In the genomic region with DNA sequence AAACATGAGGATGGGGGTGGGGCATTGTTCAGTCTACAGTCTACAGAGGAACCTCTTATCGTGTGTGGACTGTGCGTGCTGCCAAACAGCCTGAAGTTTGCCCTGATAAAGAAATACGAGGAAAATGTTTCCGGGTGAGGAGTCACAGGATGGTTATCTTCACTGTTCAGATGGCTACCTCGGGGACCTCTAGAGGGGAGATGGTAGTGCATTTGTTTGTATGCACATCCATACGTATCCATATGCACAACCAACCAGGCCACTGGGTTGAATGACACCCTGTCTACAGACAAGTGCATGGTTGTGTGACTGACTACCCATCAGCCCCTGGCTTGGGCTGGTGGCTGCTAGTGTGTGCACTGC, we compare ENCODE assay signal across 13 mouse cellular contexts. TPM values are rescaled to one million over a fixed set of nuclear protein-coding genes. Genes with fewer than 3 reads are reported as not detected.
DNase-seq lines count a peak whose midpoint lies in the region; ATAC-seq and TF ChIP-seq lines count a peak whose summit lies in the region.
"Had no signal": no experiment of that assay in that cellular context is flagged by ENCODE, and none has a peak within 500 bp of the region (broad histone marks: within the 10 kb centered on the region; RNA-seq: fewer than 3 reads in every experiment).

No protein-coding gene starts in this region.

- no peak overlapping the region for H3K4me3 ChIP-seq in lung, postnatal 0 days (ENCODE audit: low read depth, low read length)
- H3K4me3 ChIP-seq in embryonic facial prominence, embryonic 10.5 days, result no peak overlapping the region
- H3K4me3 ChIP-seq in liver, adult 2 months (ENCODE audit: insufficient read depth, low read depth, low read length), result no peak overlapping the region
- H3K4me3 ChIP-seq in stomach, embryonic 16.5 days (replicated peaks; ENCODE audit: low read length), result no peak overlapping the region
- H3K4me3 ChIP-seq: embryonic facial prominence, embryonic 12.5 days; hindbrain, embryonic 10.5 days; lung, embryonic 15.5 days had no signal

- 0 out of 2 replicates have a peak, but pooled peaks have one; percentile 55 for ATAC-seq in lung, postnatal 0 days
- peak; percentile 71 for ATAC-seq in stomach, embryonic 16.5 days (ENCODE audit: insufficient read depth, low FRiP score)
- ATAC-seq: forebrain, postnatal 0 days had no signal

- TF ChIP-seq POLR2A in liver, adult 2 months (IDR thresholded peaks at IDR 0.05; ENCODE audit: extremely low read depth, insufficient read depth, low read length), result no peak

- no peaks in the 10 kb centered on the region for H3K9me3 ChIP-seq in lung, postnatal 0 days (ENCODE audit: low read length)
- no peaks in the 10 kb centered on the region for H3K9me3 ChIP-seq in embryonic facial prominence, embryonic 10.5 days
- no peaks in the 10 kb centered on the region for H3K9me3 ChIP-seq in stomach, embryonic 16.5 days (replicated peaks; ENCODE audit: control insufficient read depth, low read length)
- H3K9me3 ChIP-seq: embryonic facial prominence, embryonic 12.5 days; hindbrain, embryonic 10.5 days; lung, embryonic 15.5 days had no signal

- DNase-seq in lung, postnatal 0 days (ENCODE audit: low spot score), result no peak
- DNase-seq in lung, postnatal 4 days, result no peak
- DNase-seq in embryonic facial prominence, embryonic 10.5 days (ENCODE audit: low spot score), result no peak
- peak; percentile 6 for DNase-seq in liver, adult 2 months (ENCODE audit: extremely low read depth, low read depth, low spot score)
- no peak for DNase-seq in cerebellum, adult 11 months
- no peak for DNase-seq in gastrocnemius, adult 8-10 months (ENCODE audit: low spot score in 2 of 2)
- DNase-seq: adrenal gland, postnatal 10 days; cerebellum, adult 11-12 months; forebrain, postnatal 0 days had no signal

- H3K4me2 ChIP-seq in lung, postnatal 0 days (replicated peaks; ENCODE audit: low read depth, low read length), result no peak overlapping the region
- no peak overlapping the region for H3K4me2 ChIP-seq in stomach, embryonic 16.5 days (ENCODE audit: low read depth, low read length)
- H3K4me2 ChIP-seq: embryonic facial prominence, embryonic 12.5 days; lung, embryonic 15.5 days had no signal

- no peak overlapping the region for H3K9ac ChIP-seq in lung, postnatal 0 days (replicated peaks; ENCODE audit: low read depth)
- no peak overlapping the region for H3K9ac ChIP-seq in liver, adult 2 months (ENCODE audit: low read depth, low read length)
- no peak overlapping the region for H3K9ac ChIP-seq in stomach, embryonic 16.5 days (ENCODE audit: low read length)
- H3K9ac ChIP-seq: embryonic facial prominence, embryonic 12.5 days; forebrain, postnatal 0 days; lung, embryonic 15.5 days had no signal

- no peak overlapping the region for H3K27ac ChIP-seq in lung, postnatal 0 days (ENCODE audit: low read length)
- H3K27ac ChIP-seq in embryonic facial prominence, embryonic 10.5 days (replicated peaks), result 0 out of 2 replicates have a peak overlapping the region, but pooled peaks have one; percentile 24
- no peak overlapping the region for H3K27ac ChIP-seq in liver, adult 2 months (replicated peaks; ENCODE audit: insufficient read depth, low read depth, low read length)
- peak overlapping the region; percentile 79 for H3K27ac ChIP-seq in stomach, embryonic 16.5 days (ENCODE audit: low read length)
- H3K27ac ChIP-seq: embryonic facial prominence, embryonic 12.5 days; hindbrain, embryonic 10.5 days had no signal

- peaks cover 11% of the 10 kb centered on the region; the same call in 1 of the 2 replicates for H3K36me3 ChIP-seq in lung, postnatal 0 days (ENCODE audit: insufficient read depth, low read length)
- peaks cover 18% of the 10 kb centered on the region for H3K36me3 ChIP-seq in embryonic facial prominence, embryonic 10.5 days (replicated peaks)
- peaks cover 12% of the 10 kb centered on the region for H3K36me3 ChIP-seq in liver, adult 2 months (ENCODE audit: control insufficient read depth, insufficient read depth, low read length)
- H3K36me3 ChIP-seq in stomach, embryonic 16.5 days (ENCODE audit: control insufficient read depth, insufficient read depth, low read length), result 0 out of 2 replicates have a peak, but pooled peaks cover 4% of the 10 kb centered on the region

- 50% methylated on average over 6 of the region's 6 CpGs for WGBS in lung, postnatal 0 days
- 88% methylated on average over 6 of the region's 6 CpGs for WGBS in embryonic facial prominence, embryonic 10.5 days
- 43% methylated on average over 6 of the region's 6 CpGs for WGBS in liver, adult 2 months
- whole genome bisulfite sequencing in stomach, embryonic 16.5 days, result 59% methylated on average over 6 of the region's 6 CpGs

- no peaks in the 10 kb centered on the region for H3K4me1 ChIP-seq in lung, postnatal 0 days (ENCODE audit: insufficient read depth, low read depth, low read length)
- H3K4me1 ChIP-seq in embryonic facial prominence, embryonic 10.5 days, result peaks cover 19% of the 10 kb centered on the region
- H3K4me1 ChIP-seq in liver, adult 2 months (ENCODE audit: control insufficient read depth, insufficient read depth, low read length), result no peaks in the 10 kb centered on the region
- peaks cover 16% of the 10 kb centered on the region for H3K4me1 ChIP-seq in stomach, embryonic 16.5 days (ENCODE audit: control insufficient read depth, insufficient read depth, low read length)
- H3K4me1 ChIP-seq: lung, embryonic 15.5 days had no signal

- H3K27me3 ChIP-seq in lung, postnatal 0 days (replicated peaks; ENCODE audit: insufficient read depth, low read length), result no peaks in the 10 kb centered on the region
- H3K27me3 ChIP-seq in embryonic facial prominence, embryonic 10.5 days (replicated peaks; ENCODE audit: low read depth, poor library complexity, severe bottlenecking), result no peaks in the 10 kb centered on the region
- H3K27me3 ChIP-seq in liver, adult 2 months (ENCODE audit: control insufficient read depth, insufficient read depth, low read length), result no peaks in the 10 kb centered on the region
- no peaks in the 10 kb centered on the region for H3K27me3 ChIP-seq in stomach, embryonic 16.5 days (ENCODE audit: control insufficient read depth, insufficient read depth, low read length)
- H3K27me3 ChIP-seq: embryonic facial prominence, embryonic 12.5 days; lung, embryonic 15.5 days had no signal

- no peak for TF ChIP-seq CTCF in lung, postnatal 0 days (IDR thresholded peaks at IDR 0.05)
- TF ChIP-seq CTCF in liver, adult 2 months (IDR thresholded peaks at IDR 0.05; ENCODE audit: low read depth, low read length), result no peak

- TF ChIP-seq EP300 in lung, postnatal 0 days (IDR thresholded peaks at IDR 0.05), result no peak

- no peaks in the 10 kb centered on the region for H3K79me2 ChIP-seq in liver, adult 2 months (ENCODE audit: control insufficient read depth, insufficient read depth, low read length)

RNA-seq across cellular contexts. Expression of a gene that starts 22.4 kb away (rescaled TPM):
- polyA plus RNA-seq in lung, postnatal 0 days (2015; fragmentation: Nextera tagmentation; extraction: Ambion mirVana), result 0.11 and 0.21 TPM in 2 replicates
- polyA plus RNA-seq in embryonic facial prominence, embryonic 10.5 days (2016; fragmentation: Nextera tagmentation; extraction: Ambion mirVana), result 0.21 TPM in 1 of 2 replicates, not detected in the other
- total RNA-seq in liver, adult 2 months (2014; rRNA removed), result 0.13 TPM in 1 of 2 replicates, not detected in the other
- polyA plus RNA-seq in liver, adult 2 months (2012; rRNA removed), result 0.07 TPM in 1 of 2 replicates, not detected in the other
- polyA plus RNA-seq in stomach, embryonic 16.5 days (2015; fragmentation: Nextera tagmentation; extraction: Ambion mirVana), result 1.1 and 1.3 TPM in 2 replicates
- under 1 TPM in 1 of 4 experiments, not detected in 3; 0.11 TPM for total RNA-seq in gastrocnemius, adult 8-10 months (2022)

RNA-seq across cellular contexts. Expression of a gene that starts 42.1 kb away (rescaled TPM):
- polyA plus RNA-seq in lung, postnatal 0 days (2015; fragmentation: Nextera tagmentation; extraction: Ambion mirVana), result 21.8 and 25.8 TPM in 2 replicates
- 15.9 and 17.8 TPM in 2 replicates for polyA plus RNA-seq in embryonic facial prominence, embryonic 10.5 days (2016; fragmentation: Nextera tagmentation; extraction: Ambion mirVana)
- total RNA-seq in liver, adult 2 months (2014; rRNA removed), result 27.8 and 38.8 TPM in 2 replicates
- polyA plus RNA-seq in liver, adult 2 months (2012; rRNA removed), result 15.8 and 19.0 TPM in 2 replicates
- polyA plus RNA-seq in stomach, embryonic 16.5 days (2015; fragmentation: Nextera tagmentation; extraction: Ambion mirVana), result 27.3 and 29.3 TPM in 2 replicates
- 1 to 10 TPM; 3.1 to 5.9 (median 4.7) TPM for total RNA-seq in gastrocnemius, adult 8-10 months (2022)

RNA-seq across cellular contexts. Expression of a gene that starts 49.2 kb away (rescaled TPM):
- 0.53 and 0.62 TPM in 2 replicates for polyA plus RNA-seq in lung, postnatal 0 days (2015; fragmentation: Nextera tagmentation; extraction: Ambion mirVana)
- 0.07 and 0.11 TPM in 2 replicates for polyA plus RNA-seq in embryonic facial prominence, embryonic 10.5 days (2016; fragmentation: Nextera tagmentation; extraction: Ambion mirVana)
- total RNA-seq in liver, adult 2 months (2014; rRNA removed), result 0.07 and 0.55 TPM in 2 replicates
- 0.04 and 0.11 TPM in 2 replicates for polyA plus RNA-seq in liver, adult 2 months (2012; rRNA removed)
- polyA plus RNA-seq in stomach, embryonic 16.5 days (2015; fragmentation: Nextera tagmentation; extraction: Ambion mirVana), result 0.35 and 2.6 TPM in 2 replicates
- 100 to 1,000 TPM; 779 to 919 (median 871) TPM for total RNA-seq in gastrocnemius, adult 8-10 months (2022)

Comparison
In these comparisons a context has a peak if more than half of its experiments do, and no peak if none do; other contexts are left out.
1. H3K27ac ChIP-seq: peak in embryonic facial prominence, embryonic 10.5 days (single experiment) and stomach, embryonic 16.5 days (single experiment); none in lung, postnatal 0 days (single experiment) and liver, adult 2 months (single experiment).